Mouse (Mus musculus): ENCODE measurements around the gene Ccnb1.

DNA sequence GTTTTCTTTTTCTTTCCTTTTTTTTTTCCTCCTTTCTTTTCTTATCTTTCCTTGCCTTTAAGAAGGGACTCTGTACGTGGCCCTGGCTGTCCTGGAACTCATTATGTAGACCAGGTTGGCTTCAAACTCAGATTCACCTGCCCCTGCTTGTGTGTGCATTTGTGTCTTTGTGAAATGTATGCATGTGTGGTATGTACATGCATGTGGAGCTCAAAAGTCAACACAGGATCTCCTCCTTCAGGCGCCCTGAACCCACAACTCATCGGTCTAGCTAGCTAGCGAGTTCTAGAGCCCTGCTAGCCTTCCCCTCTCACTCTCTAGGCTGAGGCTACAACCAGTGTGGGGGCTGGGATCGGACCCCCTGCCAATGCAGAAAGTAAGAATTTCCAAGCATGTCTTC lies 43.5 kb downstream of the Ccnb1 start:
- TF ChIP-seq EP300 (IDR thresholded peaks at IDR 0.05; ENCODE audit: low read depth) (no peak), CTCF (IDR thresholded peaks at IDR 0.05; ENCODE audit: low read depth) (no peak)
